ENCODE assay signal across 26 mouse cellular contexts in the genomic region with DNA sequence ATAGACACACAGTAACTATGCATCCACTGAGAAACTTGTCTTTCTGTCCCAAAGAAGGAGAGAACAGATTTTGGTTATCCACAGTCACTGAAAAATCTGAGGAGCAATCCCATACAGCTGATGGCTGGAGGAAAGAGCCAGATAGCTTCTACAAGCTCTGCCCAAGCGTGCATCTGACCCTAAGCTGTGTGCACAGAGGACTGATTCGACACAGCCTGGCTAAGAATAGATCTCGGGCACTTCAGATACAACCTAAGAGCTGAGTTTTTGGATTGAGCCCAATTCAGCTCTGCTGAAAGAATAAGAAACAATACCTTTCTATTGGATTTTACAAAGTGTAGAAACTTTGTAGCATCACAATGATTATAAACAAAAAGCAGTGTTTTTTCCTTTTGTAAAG.
DNase-seq lines count a peak whose midpoint lies in the region; ATAC-seq and TF ChIP-seq lines count a peak whose summit lies in the region.
"Had no signal": no experiment of that assay in that cellular context is flagged by ENCODE, and none has a peak within 500 bp of the region (broad histone marks: within the 10 kb centered on the region; RNA-seq: fewer than 3 reads in every experiment).

No protein-coding gene starts in this region.

- no peaks in the 10 kb centered on the region for H3K79me2 ChIP-seq in heart, adult 2 months (replicated peaks; ENCODE audit: control insufficient read depth, insufficient read depth, low read length)

- no peak for TF ChIP-seq POLR2A in heart, adult 2 months (IDR thresholded peaks at IDR 0.05; ENCODE audit: insufficient read depth, low read depth, low read length)

- H3K9ac ChIP-seq in heart, adult 2 months (ENCODE audit: low read depth, low read length) = no peak overlapping the region
- no peak overlapping the region for H3K9ac ChIP-seq in heart, embryonic 12.5 days
- H3K9ac ChIP-seq in stomach, postnatal 0 days (ENCODE audit: low read length) = no peak overlapping the region
- H3K9ac ChIP-seq: embryonic facial prominence, embryonic 12.5 days; intestine, embryonic 15.5 days; liver, embryonic 12.5 days; liver, postnatal 0 days had no signal

- H3K4me3 ChIP-seq in heart, embryonic 10.5 days = no peak overlapping the region
- H3K4me3 ChIP-seq in heart, adult 2 months = no peak overlapping the region
- no peak overlapping the region for H3K4me3 ChIP-seq in heart, embryonic 12.5 days
- H3K4me3 ChIP-seq in stomach, postnatal 0 days (ENCODE audit: low read depth, low read length) = no peak overlapping the region
- H3K4me3 ChIP-seq: embryonic facial prominence, embryonic 12.5 days; hindbrain, embryonic 10.5 days; intestine, embryonic 15.5 days; liver, embryonic 12.5 days had no signal

- H3K9me3 ChIP-seq in heart, embryonic 10.5 days = no peaks in the 10 kb centered on the region
- no peaks in the 10 kb centered on the region for H3K9me3 ChIP-seq in heart, embryonic 12.5 days (replicated peaks)
- H3K9me3 ChIP-seq in stomach, postnatal 0 days (ENCODE audit: control insufficient read depth, low read length) = no peaks in the 10 kb centered on the region
- H3K9me3 ChIP-seq: embryonic facial prominence, embryonic 12.5 days; hindbrain, embryonic 10.5 days; intestine, embryonic 15.5 days; liver, embryonic 12.5 days had no signal

- no peak for TF ChIP-seq EP300 in heart, adult 2 months (IDR thresholded peaks at IDR 0.05; ENCODE audit: insufficient read depth, low read depth, low read length)
- no peak for TF ChIP-seq EP300 in stomach, postnatal 0 days (optimal IDR thresholded peaks at IDR 0.05)

- 0 out of 2 replicates have a peak, but pooled peaks cover 3% of the 10 kb centered on the region for H3K4me1 ChIP-seq in heart, embryonic 10.5 days
- no peaks in the 10 kb centered on the region; the same call in 1 of the 2 replicates for H3K4me1 ChIP-seq in heart, adult 2 months (ENCODE audit: control insufficient read depth, insufficient read depth, low read length)
- 0 out of 2 replicates have a peak, but pooled peaks cover 4% of the 10 kb centered on the region for H3K4me1 ChIP-seq in heart, embryonic 12.5 days (replicated peaks)
- no peaks in the 10 kb centered on the region for H3K4me1 ChIP-seq in stomach, postnatal 0 days (replicated peaks; ENCODE audit: control insufficient read depth, insufficient read depth)
- H3K4me1 ChIP-seq: embryonic facial prominence, embryonic 12.5 days; hindbrain, embryonic 10.5 days; intestine, embryonic 15.5 days; liver, embryonic 12.5 days had no signal

- ATAC-seq in heart, embryonic 12.5 days (ENCODE audit: insufficient number of reproducible peaks, low FRiP score) = no peak
- no peak for ATAC-seq in megakaryocyte-erythroid progenitor cell, adult 5-6 weeks (replicated peaks; ENCODE audit: low FRiP score, low TSS enrichment, poor library complexity, severe bottlenecking)
- no peak for ATAC-seq in stomach, postnatal 0 days (ENCODE audit: low FRiP score, low TSS enrichment)
- ATAC-seq: forebrain, embryonic 16.5 days; hindbrain, embryonic 16.5 days; intestine, embryonic 15.5 days; liver, embryonic 12.5 days; liver, postnatal 0 days; midbrain, embryonic 16.5 days had no signal

- peak; percentile 39 to 46 for DNase-seq in heart, adult 18-20 months
- DNase-seq in heart, embryonic 10.5 days (ENCODE audit: low spot score) = no peak
- DNase-seq in heart, adult 2 months = peak in 1 of 2 experiments; percentile 29
- peak; percentile 44 to 46 for DNase-seq in heart, postnatal 10 days
- DNase-seq in stomach, postnatal 0 days (ENCODE audit: low spot score) = no peak
- no peak for DNase-seq in lung, postnatal 14 days
- DNase-seq: adrenal gland, postnatal 25 days; cerebellum, adult 8-10 months; cerebellum, postnatal 36 days; gastrocnemius, postnatal 10 days; kidney, adult 2 months; kidney, postnatal 4 days; layer of hippocampus, postnatal 36 days; left cerebral cortex, postnatal 4 days; liver, postnatal 0 days; thymus, postnatal 4 days had no signal

- intact Hi-C loops in heart, adult 2 months (cut with DNase I) = no loop called here
- intact Hi-C loops in heart, postnatal 10 days (cut with DNase I) = no loop called here

- H3K4me2 ChIP-seq in heart, embryonic 12.5 days = no peak overlapping the region
- H3K4me2 ChIP-seq in stomach, postnatal 0 days (replicated peaks; ENCODE audit: low read depth) = no peak overlapping the region
- H3K4me2 ChIP-seq: embryonic facial prominence, embryonic 12.5 days; intestine, embryonic 15.5 days; liver, embryonic 12.5 days had no signal

- 39% methylated on average over 3 of the region's 3 CpGs for WGBS in heart, embryonic 10.5 days
- 26% methylated on average over 3 of the region's 3 CpGs for WGBS in heart, adult 2 months
- 31% methylated on average over 3 of the region's 3 CpGs for whole genome bisulfite sequencing in heart, embryonic 12.5 days
- 50% methylated on average over 3 of the region's 3 CpGs for WGBS in stomach, postnatal 0 days

- H3K27ac ChIP-seq in heart, embryonic 10.5 days = no peak overlapping the region
- peak overlapping the region; percentile 47; the same call in 1 of the 2 replicates for H3K27ac ChIP-seq in heart, adult 2 months
- 0 out of 2 replicates have a peak overlapping the region, but pooled peaks have one; percentile 15 for H3K27ac ChIP-seq in heart, embryonic 12.5 days (ENCODE audit: poor library complexity, severe bottlenecking)
- H3K27ac ChIP-seq in stomach, postnatal 0 days (replicated peaks) = no peak overlapping the region
- H3K27ac ChIP-seq: embryonic facial prominence, embryonic 12.5 days; hindbrain, embryonic 10.5 days; intestine, embryonic 15.5 days; liver, embryonic 12.5 days; macrophage had no signal

- H3K27me3 ChIP-seq in heart, embryonic 10.5 days (ENCODE audit: insufficient read depth, poor library complexity, severe bottlenecking) = no peaks in the 10 kb centered on the region
- H3K27me3 ChIP-seq in heart, adult 2 months (ENCODE audit: control insufficient read depth, insufficient read depth, low read length) = no peaks in the 10 kb centered on the region
- no peaks in the 10 kb centered on the region for H3K27me3 ChIP-seq in heart, embryonic 12.5 days (replicated peaks)
- no peaks in the 10 kb centered on the region for H3K27me3 ChIP-seq in stomach, postnatal 0 days (ENCODE audit: control insufficient read depth, insufficient read depth, low read length)
- H3K27me3 ChIP-seq: embryonic facial prominence, embryonic 12.5 days; intestine, embryonic 15.5 days; liver, embryonic 12.5 days had no signal

- H3K36me3 ChIP-seq in heart, embryonic 10.5 days = no peaks in the 10 kb centered on the region
- H3K36me3 ChIP-seq in heart, adult 2 months (ENCODE audit: control insufficient read depth, insufficient read depth, low read length) = peaks cover 2% of the 10 kb centered on the region; the same call in 1 of the 2 replicates
- H3K36me3 ChIP-seq in heart, embryonic 12.5 days = no peaks in the 10 kb centered on the region
- H3K36me3 ChIP-seq in stomach, postnatal 0 days (ENCODE audit: control insufficient read depth, insufficient read depth, low read length) = no peaks in the 10 kb centered on the region
- H3K36me3 ChIP-seq: embryonic facial prominence, embryonic 12.5 days; hindbrain, embryonic 10.5 days; intestine, embryonic 15.5 days; liver, embryonic 12.5 days had no signal

- TF ChIP-seq CTCF in heart, adult 2 months (IDR thresholded peaks at IDR 0.05) = no peak
- TF ChIP-seq CTCF in stomach, postnatal 0 days (IDR thresholded peaks at IDR 0.05; ENCODE audit: low read depth) = no peak

Comparison
In these comparisons a context has a peak if more than half of its experiments do, and no peak if none do; other contexts are left out.
1. DNase-seq: peak in heart, adult 18-20 months (2 of 2) and heart, postnatal 10 days (2 of 2); none in heart, embryonic 10.5 days (single experiment), stomach, postnatal 0 days (single experiment) and lung, postnatal 14 days (single experiment).
2. H3K27ac ChIP-seq: peak in heart, adult 2 months (single experiment) and heart, embryonic 12.5 days (single experiment); none in heart, embryonic 10.5 days (single experiment) and stomach, postnatal 0 days (single experiment).